Mouse (Mus musculus): ENCODE data around the gene Pcf11. TPM values are rescaled to one million over a fixed set of nuclear protein-coding genes. Genes with fewer than 3 reads are reported as not detected.

Pcf11 gene
- polyA plus RNA-seq, 1 experiment from 2014 or later = 27.3 TPM

DNA sequence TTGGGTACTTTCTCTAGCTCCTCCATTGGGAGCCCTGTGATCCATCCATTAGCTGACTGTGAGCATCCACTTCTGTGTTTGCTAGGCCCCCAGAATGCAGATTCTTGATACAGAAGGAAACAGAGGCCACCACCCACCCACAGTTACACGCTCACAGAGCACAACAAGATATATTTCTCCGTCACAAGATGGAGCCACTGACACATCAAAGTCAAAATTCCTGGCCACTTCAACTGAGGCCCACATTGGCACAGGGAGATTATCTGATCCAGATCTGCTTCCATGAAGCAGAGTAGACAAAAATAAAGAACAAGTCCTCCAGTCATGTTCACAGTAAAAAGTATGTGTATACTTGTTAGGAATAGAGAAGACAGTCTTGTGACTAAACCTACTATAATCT is 39.6 kb downstream of the Pcf11 start:
- H3K9me3 ChIP-seq = no peaks in the 10 kb centered on the region
- H3K4me2 ChIP-seq (replicated peaks) = no peak overlapping the region
- no peak overlapping the region for H3K9ac ChIP-seq
- no peak overlapping the region for H3K4me3 ChIP-seq
- H3K27ac ChIP-seq = no peak overlapping the region
- 62% methylated on average over 2 of the region's 2 CpGs for WGBS
- H3K27me3 ChIP-seq (replicated peaks) = no peaks in the 10 kb centered on the region
- no peaks in the 10 kb centered on the region for H3K36me3 ChIP-seq
- H3K4me1 ChIP-seq = no peaks in the 10 kb centered on the region
- no peak for ATAC-seq (ENCODE audit: low FRiP score, low read depth)

DNA sequence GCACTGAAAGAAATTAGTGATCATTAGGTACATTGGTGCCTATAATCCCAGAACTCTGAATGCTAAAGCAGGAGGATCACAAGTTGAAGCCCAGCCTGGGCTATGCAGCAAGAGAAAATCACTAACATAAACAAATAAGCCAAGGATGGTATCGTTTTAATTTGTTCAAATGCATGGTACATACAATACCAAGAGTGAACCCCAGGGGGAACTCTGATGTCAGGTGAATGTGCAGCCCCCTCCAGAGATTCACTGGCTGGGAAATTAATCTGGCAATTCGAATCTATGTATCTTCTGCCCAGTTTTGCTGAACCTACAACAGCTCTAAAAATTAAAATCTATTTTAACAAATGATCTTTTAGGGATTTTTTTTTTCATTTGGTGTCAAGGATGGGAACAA is 45.2 kb downstream of the Pcf11 start:
- Histone ChIP-seq H3K4me1 (no peaks in the 10 kb centered on the region), H3K27ac (no peak overlapping the region), H3K36me3 (no peaks in the 10 kb centered on the region), H3K4me2 (replicated peaks) (no peak overlapping the region), H3K9me3 (no peaks in the 10 kb centered on the region), H3K27me3 (replicated peaks) (no peaks in the 10 kb centered on the region), H3K4me3 (no peak overlapping the region), H3K9ac (no peak overlapping the region)
- ATAC-seq (ENCODE audit: low FRiP score, low read depth) = no peak
- WGBS = 65% methylated on average over 2 of the region's 2 CpGs

DNA sequence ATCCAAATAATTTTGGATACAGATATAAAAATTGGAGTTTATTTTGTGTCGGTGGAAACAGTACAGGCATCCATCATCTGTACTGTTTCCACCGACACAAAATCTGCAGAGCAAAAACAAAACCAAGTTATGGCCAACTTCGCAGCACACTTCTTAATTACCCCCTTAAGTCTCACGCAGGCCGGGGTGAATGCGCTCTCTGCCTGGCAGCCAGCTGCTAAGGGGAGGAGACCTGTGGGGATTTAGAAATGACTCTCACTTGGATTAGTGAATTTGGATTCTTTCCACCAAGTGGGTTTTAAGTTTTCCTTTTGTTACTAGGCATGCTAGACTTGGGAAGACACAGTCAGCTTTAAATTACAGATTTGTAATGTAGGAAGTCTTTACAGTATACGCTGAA is 58.9 kb downstream of the Pcf11 start:
- Histone ChIP-seq H3K9ac (no peak overlapping the region), H3K4me1 (no peaks in the 10 kb centered on the region), H3K4me2 (replicated peaks) (no peak overlapping the region), H3K9me3 (no peaks in the 10 kb centered on the region), H3K4me3 (no peak overlapping the region), H3K27me3 (replicated peaks) (no peaks in the 10 kb centered on the region), H3K36me3 (no peaks in the 10 kb centered on the region; the same call in 1 of the 2 replicates), H3K27ac (no peak overlapping the region)
- WGBS = 76% methylated on average over 7 of the region's 7 CpGs
- no peak for ATAC-seq (ENCODE audit: low FRiP score, low read depth)

DNA sequence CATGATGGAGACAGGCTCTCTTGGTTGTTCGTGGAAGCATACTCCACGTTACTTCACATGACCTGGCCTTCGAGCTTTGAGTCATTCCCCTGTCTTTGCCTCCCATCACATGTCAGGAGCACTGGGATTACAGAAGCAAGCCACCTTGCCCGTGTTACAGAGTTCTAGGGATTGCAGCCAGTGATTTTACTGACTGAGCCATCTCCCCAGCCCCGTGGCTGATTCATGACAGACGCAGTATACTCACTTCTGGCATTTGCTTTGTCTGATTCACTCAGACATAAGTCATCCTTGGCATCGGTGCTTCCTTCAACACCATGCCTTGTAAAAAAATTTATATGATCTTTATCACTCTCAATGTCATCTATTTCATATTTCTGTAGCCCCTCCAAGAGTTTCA is 64.8 kb downstream of the Pcf11 start:
- Histone ChIP-seq H3K4me1 (no peaks in the 10 kb centered on the region), H3K4me3 (no peak overlapping the region), H3K27me3 (replicated peaks) (no peaks in the 10 kb centered on the region), H3K27ac (no peak overlapping the region), H3K36me3 (peaks cover 8% of the 10 kb centered on the region), H3K4me2 (replicated peaks) (no peak overlapping the region), H3K9ac (no peak overlapping the region), H3K9me3 (no peaks in the 10 kb centered on the region)
- no peak for ATAC-seq (ENCODE audit: low FRiP score, low read depth)
- 92% methylated on average over 7 of the region's 7 CpGs for WGBS

Other genes starting within 250 kb of the Pcf11 start
- gene Ccdc90b, start 108.8 kb downstream of the Pcf11 start, polyA plus RNA-seq (2016; fragmentation: Nextera tagmentation; extraction: Ambion mirVana) = 64.8 and 67.5 TPM in 2 replicates
- gene Ankrd42, start 32.8 kb downstream of the Pcf11 start, polyA plus RNA-seq (2016; fragmentation: Nextera tagmentation; extraction: Ambion mirVana) = 12.3 TPM in 2 replicates
- 22.3 and 22.5 TPM in 2 replicates for gene Rab30, start 71.7 kb upstream of the Pcf11 start, polyA plus RNA-seq (2016; fragmentation: Nextera tagmentation; extraction: Ambion mirVana)
- gene Ddias, start 204.3 kb upstream of the Pcf11 start, polyA plus RNA-seq (2016; fragmentation: Nextera tagmentation; extraction: Ambion mirVana) = 10.9 and 11.5 TPM in 2 replicates
- 20.5 and 22.4 TPM in 2 replicates for gene Prcp, start 204.5 kb upstream of the Pcf11 start, polyA plus RNA-seq (2016; fragmentation: Nextera tagmentation; extraction: Ambion mirVana)